Mouse (Mus musculus): ENCODE results near the gene Gm5415. TPM values are rescaled to one million over a fixed set of nuclear protein-coding genes. Genes with fewer than 3 reads are reported as not detected.
"Not testable (repeated sequence)": the region's sequence is repeated elsewhere in the genome, so short reads cannot be mapped to it uniquely, and the experiment has no call there.

The Gm5415 gene
- total RNA-seq (2014; fragmentation: Nextera tagmentation) (not detected in 2 replicates), total RNA-seq (2017) (0.16 and 0.17 TPM in 2 replicates), polyA plus RNA-seq (2012) (not detected in 2 replicates)

- H3K4me1 ChIP-seq (ENCODE audit: insufficient read depth, low read depth, low read length); H3K9me3 ChIP-seq (replicated peaks); DNase-seq (ENCODE audit: low spot score); H3K4me3 ChIP-seq (ENCODE audit: low read depth, low read length); ATAC-seq (ENCODE audit: extremely low read depth, insufficient number of reproducible peaks, low FRiP score, poor library complexity, severe bottlenecking); H3K27me3 ChIP-seq (ENCODE audit: insufficient read depth, low read length); H3K36me3 ChIP-seq (replicated peaks): not testable (repeated sequence)
Measured at GRCm38 (mm10) chr1:32547194-32547593, at the start of gene Gm5415. Gm5415 (minus strand) TSS chr1:32547294.

GRCm38 (mm10) chr1:32568901-32569300 lies 21.8 kb upstream of the Gm5415 start:
- ATAC-seq (ENCODE audit: extremely low read depth, insufficient number of reproducible peaks, low FRiP score, poor library complexity, severe bottlenecking) (no peak), DNase-seq (ENCODE audit: low spot score) (no peak)
- no peak overlapping the region for H3K4me3 ChIP-seq (ENCODE audit: low read depth, low read length)
- H3K4me1 ChIP-seq (ENCODE audit: insufficient read depth, low read depth, low read length) = no peaks in the 10 kb centered on the region
- no peaks in the 10 kb centered on the region for H3K36me3 ChIP-seq (replicated peaks)
- H3K27me3 ChIP-seq (ENCODE audit: insufficient read depth, low read length) = no peaks in the 10 kb centered on the region
- no peak for TF ChIP-seq CTCF (IDR thresholded peaks at IDR 0.05; ENCODE audit: low read depth, low read length)
- TF ChIP-seq GATA2 (IDR thresholded peaks at IDR 0.05; ENCODE audit: borderline replicate concordance, low read depth, low read length) = no peak
- TF ChIP-seq POLR2AphosphoS5 (IDR thresholded peaks at IDR 0.05; ENCODE audit: insufficient replicate concordance, low read depth, low read length) = no peak
- no peak for TF ChIP-seq GATA1 (IDR thresholded peaks at IDR 0.05; ENCODE audit: borderline replicate concordance, low read length)
- TF ChIP-seq TAL1 (conservative IDR thresholded peaks at IDR 0.05; ENCODE audit: low read depth, low read length) = no peak
- H3K9me3 ChIP-seq (replicated peaks) = no peaks in the 10 kb centered on the region

GRCm38 (mm10) chr1:32553925-32554324 lies 6.8 kb upstream of the Gm5415 start:
- H3K27me3 ChIP-seq (ENCODE audit: insufficient read depth, low read length) = no peaks in the 10 kb centered on the region
- no peak overlapping the region for H3K4me3 ChIP-seq (ENCODE audit: low read depth, low read length)
- no peak for DNase-seq (ENCODE audit: low spot score)
- H3K9me3 ChIP-seq (replicated peaks) = no peaks in the 10 kb centered on the region
- H3K36me3 ChIP-seq (replicated peaks) = no peaks in the 10 kb centered on the region
- ATAC-seq (ENCODE audit: extremely low read depth, insufficient number of reproducible peaks, low FRiP score, poor library complexity, severe bottlenecking) = no peak
- H3K4me1 ChIP-seq (ENCODE audit: insufficient read depth, low read depth, low read length) = no peaks in the 10 kb centered on the region
- no peak for TF ChIP-seq POLR2AphosphoS5 (IDR thresholded peaks at IDR 0.05; ENCODE audit: insufficient replicate concordance, low read depth, low read length)
- no peak for TF ChIP-seq CTCF (IDR thresholded peaks at IDR 0.05; ENCODE audit: low read depth, low read length)
- TF ChIP-seq TAL1 (conservative IDR thresholded peaks at IDR 0.05; ENCODE audit: low read depth, low read length) = no peak
- no peak for TF ChIP-seq GATA1 (IDR thresholded peaks at IDR 0.05; ENCODE audit: borderline replicate concordance, low read length)
- TF ChIP-seq GATA2 (IDR thresholded peaks at IDR 0.05; ENCODE audit: borderline replicate concordance, low read depth, low read length) = no peak

- DNase-seq (ENCODE audit: low spot score) = no peak
- TF ChIP-seq GATA2 (IDR thresholded peaks at IDR 0.05; ENCODE audit: borderline replicate concordance, low read depth, low read length) = no peak
- TF ChIP-seq POLR2AphosphoS5 (IDR thresholded peaks at IDR 0.05; ENCODE audit: insufficient replicate concordance, low read depth, low read length) = no peak
- TF ChIP-seq TAL1 (conservative IDR thresholded peaks at IDR 0.05; ENCODE audit: low read depth, low read length) = no peak
- no peak for TF ChIP-seq CTCF (IDR thresholded peaks at IDR 0.05; ENCODE audit: low read depth, low read length)
- no peak for TF ChIP-seq GATA1 (IDR thresholded peaks at IDR 0.05; ENCODE audit: borderline replicate concordance, low read length)
- Histone ChIP-seq H3K27me3 (ENCODE audit: insufficient read depth, low read length) (no peaks in the 10 kb centered on the region), H3K36me3 (replicated peaks) (no peaks in the 10 kb centered on the region), H3K9me3 (replicated peaks) (no peaks in the 10 kb centered on the region), H3K4me3 (ENCODE audit: low read depth, low read length) (no peak overlapping the region), H3K4me1 (ENCODE audit: insufficient read depth, low read depth, low read length) (no peaks in the 10 kb centered on the region)
- ATAC-seq (ENCODE audit: extremely low read depth, insufficient number of reproducible peaks, low FRiP score, poor library complexity, severe bottlenecking) = no peak
Measured at GRCm38 (mm10) chr1:32553459-32553858, 6.4 kb upstream of the Gm5415 start.

- no peak for DNase-seq (ENCODE audit: low spot score)
- ATAC-seq (ENCODE audit: extremely low read depth, insufficient number of reproducible peaks, low FRiP score, poor library complexity, severe bottlenecking) = no peak
- Histone ChIP-seq H3K4me3 (ENCODE audit: low read depth, low read length) (no peak overlapping the region), H3K4me1 (ENCODE audit: insufficient read depth, low read depth, low read length) (no peaks in the 10 kb centered on the region), H3K27me3 (ENCODE audit: insufficient read depth, low read length) (no peaks in the 10 kb centered on the region), H3K9me3 (replicated peaks) (no peaks in the 10 kb centered on the region), H3K36me3 (replicated peaks) (no peaks in the 10 kb centered on the region)
- no peak for TF ChIP-seq GATA1 (IDR thresholded peaks at IDR 0.05; ENCODE audit: borderline replicate concordance, low read length)
- TF ChIP-seq POLR2AphosphoS5 (IDR thresholded peaks at IDR 0.05; ENCODE audit: insufficient replicate concordance, low read depth, low read length) = no peak
- TF ChIP-seq GATA2 (IDR thresholded peaks at IDR 0.05; ENCODE audit: borderline replicate concordance, low read depth, low read length) = no peak
- no peak for TF ChIP-seq CTCF (IDR thresholded peaks at IDR 0.05; ENCODE audit: low read depth, low read length)
- TF ChIP-seq TAL1 (conservative IDR thresholded peaks at IDR 0.05; ENCODE audit: low read depth, low read length) = no peak
Measured at GRCm38 (mm10) chr1:32503381-32503780, 43.7 kb downstream of the Gm5415 start.
